Mouse (Mus musculus) megakaryocyte, embryonic 14.5 days (primary cell): ENCODE measurements around the gene Ddc. TPM values are rescaled to one million over a fixed set of nuclear protein-coding genes. Genes with fewer than 3 reads are reported as not detected.

Experiments used
- H3K27me3 ChIP-seq: replicated peaks from 2 replicates; pipeline ENCODE3; 2012; ENCODE audit warnings: inconsistent platforms
- H3K36me3 ChIP-seq: replicated peaks from 2 replicates; pipeline ENCODE3; 2012; ENCODE audit warnings: low read length, inconsistent platforms, mixed read lengths
- H3K4me1 ChIP-seq: 2 replicates; pipeline ENCODE4 v1.6.1; 2012; ENCODE audit warnings: inconsistent platforms
- H3K4me3 ChIP-seq: replicated peaks from 2 replicates; pipeline ENCODE3; 2012; ENCODE audit warnings: moderate library complexity, mild to moderate bottlenecking, inconsistent platforms
- H3K9me3 ChIP-seq: 2 replicates; pipeline ENCODE4 v1.6.1; 2012; ENCODE audit warnings: inconsistent platforms
- FLI1 ChIP-seq: IDR thresholded peaks from 2 replicates; pipeline ENCODE4 v1.6.1; 2012; ENCODE audit warnings: low read length, inconsistent platforms, mixed read lengths
- GATA1 ChIP-seq: IDR thresholded peaks from 3 replicates; pipeline ENCODE4 v1.6.1; 2012; ENCODE audit warnings: mixed read lengths, low read length, inconsistent platforms, borderline replicate concordance
- polyA plus RNA-seq: library from polyadenylated mRNA; stranded (reverse); fragments of >175 nt; gene quantifications from 2 replicates; pipeline ENCODE4 v1.2.3, GENCODE M21; 2012; ENCODE audit warnings: low replicate concordance; ENCODE audit not compliant: insufficient read depth

Ddc gene
- polyA plus RNA-seq, 1 experiment = not detected

DNA sequence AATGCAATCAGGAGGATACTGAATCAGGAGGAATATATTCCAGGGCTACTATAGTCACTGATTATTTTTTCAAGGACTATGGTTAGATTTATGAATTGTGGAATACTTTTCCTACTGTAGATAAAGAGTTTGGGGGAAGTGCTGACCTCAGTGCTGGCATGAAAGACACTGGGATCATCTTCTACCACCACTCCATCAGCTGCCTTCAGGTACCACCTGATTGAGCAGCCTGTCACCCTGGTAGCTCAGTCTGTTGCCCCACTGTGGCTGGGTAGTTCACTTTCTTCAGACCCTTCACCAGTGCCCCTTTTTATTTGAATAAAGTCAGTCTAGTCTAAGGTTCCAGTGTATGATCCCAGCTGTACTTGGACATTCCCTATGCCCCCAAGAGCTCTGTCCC lies 131.2 kb downstream of the Ddc start:
- Histone ChIP-seq H3K36me3 (peaks cover 31% of the 10 kb centered on the region), H3K9me3 (no peaks in the 10 kb centered on the region), H3K4me1 (peaks cover 56% of the 10 kb centered on the region), H3K27me3 (no peaks in the 10 kb centered on the region), H3K4me3 (no peak overlapping the region)
- TF ChIP-seq FLI1 (no peak), GATA1 (no peak)

DNA sequence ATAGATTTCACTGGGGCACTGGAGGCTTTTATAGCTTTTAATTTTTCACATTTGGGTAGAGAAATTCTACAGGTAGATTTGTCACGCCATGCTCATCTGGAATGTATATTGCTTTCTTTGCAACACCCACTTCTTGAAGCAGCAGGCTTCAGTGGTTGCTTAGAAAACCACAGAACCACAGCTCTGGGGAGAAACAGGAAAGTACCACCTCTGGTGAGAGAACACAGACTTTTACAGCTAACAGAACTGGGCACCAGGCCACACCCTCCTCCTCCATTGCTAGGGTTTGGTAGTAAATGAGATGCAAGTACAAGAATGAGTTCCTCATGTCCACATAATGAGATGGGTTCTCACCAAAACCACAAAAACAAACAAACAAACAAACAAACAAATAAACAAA lies 131.8 kb downstream of the Ddc start:
- Histone ChIP-seq H3K4me3 (no peak overlapping the region), H3K9me3 (no peaks in the 10 kb centered on the region), H3K27me3 (no peaks in the 10 kb centered on the region), H3K4me1 (peaks cover 58% of the 10 kb centered on the region), H3K36me3 (peaks cover 33% of the 10 kb centered on the region)
- TF ChIP-seq FLI1 (no peak), GATA1 (no peak)

DNA sequence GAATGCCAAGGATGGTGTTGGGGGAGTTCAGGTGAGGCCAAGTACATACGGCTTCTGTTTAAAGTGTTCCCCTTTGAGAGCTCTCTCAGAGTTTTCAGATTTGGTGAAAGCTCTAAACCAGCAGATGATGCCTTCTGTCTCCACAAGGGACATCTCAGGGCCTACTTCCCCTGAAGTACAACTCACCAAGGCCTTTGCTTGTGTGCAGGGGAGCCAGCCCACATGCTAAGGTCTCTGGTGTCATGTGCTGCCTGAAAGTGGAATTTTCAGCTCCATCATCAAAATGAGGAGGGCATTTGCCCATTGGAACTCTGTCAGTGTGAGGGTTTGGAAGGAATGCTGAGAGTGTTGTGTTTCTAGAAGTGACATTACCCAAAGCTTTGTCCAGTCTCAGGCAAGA lies 132.5 kb downstream of the Ddc start:
- no peaks in the 10 kb centered on the region for H3K27me3 ChIP-seq
- TF ChIP-seq GATA1 = no peak
- TF ChIP-seq FLI1 = no peak
- peaks cover 32% of the 10 kb centered on the region for H3K36me3 ChIP-seq
- H3K4me1 ChIP-seq = peaks cover 63% of the 10 kb centered on the region
- no peaks in the 10 kb centered on the region for H3K9me3 ChIP-seq
- H3K4me3 ChIP-seq = no peak overlapping the region

Other genes with a start within 250 kb of the Ddc start
- 15.2 and 18.0 TPM in 2 replicates for gene Ikzf1, start 213.1 kb downstream of the Ddc start, polyA plus RNA-seq
- 0.17 TPM in 1 of 2 replicates, not detected in the other for gene Fignl1, start 89.2 kb downstream of the Ddc start, polyA plus RNA-seq
- 7.2 and 27.6 TPM in 2 replicates for gene Grb10, start 140.5 kb upstream of the Ddc start, polyA plus RNA-seq